Mouse (Mus musculus): ENCODE results near the gene Des.

Des gene

DNA sequence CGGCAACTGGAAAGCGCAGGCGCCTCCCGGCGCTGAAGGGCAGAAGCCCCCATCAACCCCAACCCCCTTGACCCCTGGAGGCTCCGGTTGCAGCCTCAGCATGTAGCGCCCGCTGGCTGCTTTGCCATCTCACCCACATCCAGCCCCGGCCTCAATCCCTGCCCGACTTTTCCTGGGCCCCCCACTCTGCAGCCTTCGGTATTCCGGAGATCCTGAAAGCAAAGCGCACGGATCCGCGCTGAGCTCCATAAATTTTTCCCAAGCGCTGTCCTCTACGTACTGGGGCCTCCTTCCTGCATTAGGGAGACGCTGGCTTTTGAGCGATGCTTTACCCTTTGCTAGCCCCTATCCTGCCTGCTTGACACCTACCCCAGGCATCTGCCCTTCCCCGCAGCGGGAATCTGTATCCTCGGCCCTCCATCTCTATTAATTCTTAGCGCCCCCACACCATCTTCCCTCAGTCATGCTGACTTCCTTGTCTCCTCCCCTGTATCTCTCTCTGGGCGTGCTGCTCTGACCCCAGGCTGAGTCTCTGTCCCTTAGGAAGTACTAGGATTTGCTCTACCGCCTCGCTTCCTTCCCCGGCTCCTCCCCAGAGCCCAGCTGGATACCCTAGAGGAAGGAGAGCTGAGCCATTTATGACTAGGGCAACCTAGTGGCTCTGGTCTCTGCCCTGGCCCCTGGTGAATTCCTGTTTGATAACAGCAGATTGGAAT lies 22.4 kb downstream of the Des start:
- peak; percentile 23 for DNase-seq (ENCODE audit: low spot score)

DNA sequence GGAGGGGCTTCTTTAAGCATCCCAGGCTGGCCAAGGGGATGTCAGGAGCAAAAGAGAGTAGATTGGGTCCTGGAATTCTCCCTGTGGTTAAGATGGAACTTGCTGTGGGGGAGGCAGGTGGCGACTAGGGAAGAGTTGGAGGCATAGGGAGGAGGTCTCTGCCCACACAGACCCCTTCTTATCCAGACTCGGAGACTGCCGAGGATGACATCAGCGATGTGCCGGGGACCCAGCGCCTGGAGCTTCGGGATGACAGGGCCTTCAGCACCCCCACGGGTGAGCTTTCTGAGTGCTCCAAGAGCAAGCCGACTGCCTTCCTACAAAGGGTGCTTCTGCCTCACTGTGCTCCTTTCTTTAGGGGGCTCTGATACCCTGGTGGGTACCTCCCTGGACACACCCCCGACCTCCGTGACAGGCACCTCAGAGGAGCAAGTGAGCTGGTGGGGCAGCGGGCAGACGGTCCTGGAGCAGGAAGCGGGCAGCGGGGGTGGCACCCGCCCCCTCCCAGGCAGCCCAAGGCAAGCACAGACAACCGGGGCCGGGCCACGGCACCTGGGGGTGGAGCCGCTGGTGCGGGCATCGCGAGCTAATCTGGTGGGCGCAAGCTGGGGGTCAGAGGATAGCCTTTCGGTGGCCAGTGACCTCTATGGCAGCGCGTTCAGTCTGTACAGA lies 24.5 kb downstream of the Des start:
- DNase-seq (ENCODE audit: low spot score): no peak

DNA sequence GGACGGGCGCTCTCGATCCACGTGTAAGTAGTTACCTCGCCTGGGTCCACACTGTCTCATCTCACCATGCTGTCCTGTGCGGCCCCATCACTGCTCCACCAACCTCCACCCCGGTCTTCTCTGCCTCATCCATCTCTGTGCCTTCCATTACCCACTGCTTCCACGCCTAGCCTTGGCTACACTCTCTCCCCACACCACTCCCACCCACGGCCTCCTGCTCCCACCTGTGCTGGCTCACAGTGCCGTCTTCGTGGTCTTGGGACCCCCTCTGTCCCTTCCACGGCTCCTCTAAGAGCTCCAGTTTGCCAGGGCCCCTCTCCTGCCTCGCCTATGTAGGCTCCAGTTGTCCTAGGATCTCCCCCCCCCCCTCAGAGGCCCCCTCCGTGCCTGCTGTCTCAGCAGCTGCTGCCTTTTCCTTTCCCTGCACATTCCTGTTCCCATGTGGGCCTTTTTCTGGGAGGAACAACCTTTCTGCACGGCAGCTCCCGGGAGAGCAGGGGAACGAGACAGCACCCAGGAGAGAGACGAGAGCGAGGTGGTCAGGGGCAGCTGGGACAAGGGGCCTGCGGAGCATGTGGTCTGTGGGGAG lies 25.1 kb downstream of the Des start:
- DNase-seq (ENCODE audit: low spot score): no peak

DNA sequence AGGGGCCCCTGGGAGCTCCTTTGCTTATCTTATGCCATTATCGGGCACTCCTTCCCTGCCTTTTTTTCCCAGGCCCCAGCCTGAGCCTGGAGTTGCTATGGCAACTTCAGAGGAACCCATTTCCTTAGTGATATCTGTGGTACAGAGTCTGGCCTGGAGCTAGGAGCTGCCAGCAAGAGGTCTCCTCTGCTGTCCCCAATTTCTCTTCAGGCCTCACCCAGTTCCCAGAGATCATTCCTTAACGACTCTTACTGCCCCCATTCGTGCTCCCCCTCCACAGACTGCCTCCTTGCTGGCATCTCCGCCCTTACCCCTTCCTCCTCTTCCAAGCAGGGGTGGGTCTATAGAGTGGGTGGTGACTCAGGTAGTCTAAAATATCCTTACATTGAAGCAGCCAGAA lies 26.0 kb downstream of the Des start:
- no peak for DNase-seq (ENCODE audit: low spot score)

DNA sequence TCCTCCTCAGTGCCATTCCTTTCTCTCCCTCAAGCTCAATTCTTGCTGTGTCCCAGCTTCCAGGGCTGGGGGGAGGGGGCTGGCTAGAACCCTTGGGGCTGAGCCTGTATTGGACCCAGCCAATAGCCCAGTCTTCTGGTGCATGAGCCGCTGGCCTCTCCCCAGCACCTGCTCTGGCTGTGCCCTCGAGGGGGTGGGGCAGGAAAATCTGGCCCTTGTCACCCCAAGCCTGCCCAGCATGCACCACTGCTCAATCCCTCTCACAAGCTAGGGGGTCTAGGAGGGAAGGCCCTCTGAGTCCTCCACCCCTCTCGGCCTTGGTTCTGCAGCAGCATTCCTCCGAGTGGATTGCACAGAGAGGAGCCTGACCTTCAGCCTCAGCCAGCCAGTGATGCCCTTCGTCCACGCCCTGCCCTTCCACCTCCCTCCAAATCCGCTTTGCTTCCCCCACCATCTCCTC lies 27.4 kb downstream of the Des start:
- DNase-seq (ENCODE audit: low spot score): no peak

- no peak for DNase-seq (ENCODE audit: low spot score)
Measured at GRCm38 (mm10) chr1:75387929-75388897, 28.1 kb downstream of the Des start.

GRCm38 (mm10) chr1:75388898-75389515 lies 28.9 kb downstream of the Des start:
- DNase-seq (ENCODE audit: low spot score): no peak

- DNase-seq (ENCODE audit: low spot score): peak; percentile 43
Measured at GRCm38 (mm10) chr1:75393139-75393538, 33.0 kb downstream of the Des start.

GRCm38 (mm10) chr1:75393846-75394245 lies 33.7 kb downstream of the Des start:
- DNase-seq (ENCODE audit: low spot score): no peak

- DNase-seq (ENCODE audit: low spot score): peak; percentile 91
Measured at GRCm38 (mm10) chr1:75398761-75399402, 38.8 kb downstream of the Des start.

GRCm38 (mm10) chr1:75399755-75400492 lies 39.8 kb downstream of the Des start:
- DNase-seq (ENCODE audit: low spot score): peak; percentile 50

DNA sequence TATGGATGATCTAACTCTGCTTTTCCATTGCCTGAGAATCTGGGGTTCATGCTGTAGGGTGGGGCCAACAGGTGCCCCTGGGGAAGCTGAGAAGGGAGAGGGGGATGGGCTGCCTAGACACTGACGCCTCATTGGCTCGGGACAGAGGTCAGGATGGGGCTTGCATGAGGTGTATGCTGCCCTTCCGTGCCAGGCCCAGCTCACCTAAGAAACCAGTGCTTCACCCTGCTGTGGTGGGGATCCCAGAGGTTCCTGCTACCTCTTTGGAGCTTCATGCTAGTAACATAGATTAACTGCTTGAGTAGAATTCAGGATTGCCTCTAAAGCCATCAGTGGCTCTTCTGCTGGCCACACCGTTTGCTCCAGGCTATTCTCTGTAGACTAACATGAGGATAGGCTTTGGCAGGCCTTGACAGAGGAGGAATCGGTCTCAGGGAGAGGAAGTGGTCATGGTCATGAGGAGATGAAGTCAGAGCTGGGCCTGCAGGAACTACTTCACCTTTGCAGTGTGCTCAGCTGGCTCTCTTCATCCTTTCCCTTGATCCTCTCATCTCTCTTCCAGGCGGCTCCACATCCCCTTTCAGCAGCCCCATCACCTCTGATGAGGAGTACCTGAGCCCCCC lies 40.5 kb downstream of the Des start:
- DNase-seq (ENCODE audit: low spot score): no peak

DNA sequence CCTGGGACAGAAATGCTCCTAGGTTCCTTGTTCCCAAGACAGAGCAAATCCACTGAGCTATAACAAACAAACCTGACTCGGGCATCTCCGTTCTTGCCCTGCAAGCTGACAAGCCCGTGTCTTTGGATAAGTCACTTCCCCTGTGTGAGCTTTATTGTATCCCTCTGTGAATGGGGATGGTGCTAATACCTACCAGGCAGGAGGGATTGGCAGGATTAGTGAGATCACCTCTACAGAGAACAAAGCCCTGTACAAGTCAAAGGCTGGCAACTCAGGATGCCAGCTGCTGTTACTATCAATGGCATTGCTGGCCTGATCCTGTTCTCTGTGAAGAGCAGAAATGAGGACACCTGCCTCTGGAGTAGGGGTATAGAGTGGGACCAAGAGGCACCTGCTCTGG lies 45.4 kb downstream of the Des start:
- DNase-seq (ENCODE audit: low spot score): no peak

GRCm38 (mm10) chr1:75406173-75406572 lies 46.0 kb downstream of the Des start:
- no peak for DNase-seq (ENCODE audit: low spot score)

GRCm38 (mm10) chr1:75407056-75407455 lies 46.9 kb downstream of the Des start:
- DNase-seq (ENCODE audit: low spot score): no peak

DNA sequence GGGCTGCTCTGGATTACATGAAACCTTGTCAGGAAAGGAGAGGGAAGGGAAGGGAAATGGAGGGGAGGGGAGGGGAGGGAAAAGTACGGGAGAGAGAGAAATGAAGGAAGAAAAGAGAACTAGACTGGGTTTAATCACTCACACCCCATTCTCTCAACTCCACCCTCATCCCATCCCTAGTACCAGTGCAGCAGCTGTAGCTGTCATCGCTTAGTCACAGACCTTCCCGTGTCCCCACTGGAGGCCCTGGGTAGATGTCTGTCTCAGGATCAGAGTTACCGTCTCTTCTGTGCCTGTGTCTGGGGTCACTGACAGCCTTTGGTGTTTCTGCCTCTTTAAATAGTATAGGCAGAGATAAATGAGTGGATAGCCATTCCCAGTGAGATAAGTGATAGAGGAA lies 48.1 kb downstream of the Des start:
- no peak for DNase-seq (ENCODE audit: low spot score)

DNA sequence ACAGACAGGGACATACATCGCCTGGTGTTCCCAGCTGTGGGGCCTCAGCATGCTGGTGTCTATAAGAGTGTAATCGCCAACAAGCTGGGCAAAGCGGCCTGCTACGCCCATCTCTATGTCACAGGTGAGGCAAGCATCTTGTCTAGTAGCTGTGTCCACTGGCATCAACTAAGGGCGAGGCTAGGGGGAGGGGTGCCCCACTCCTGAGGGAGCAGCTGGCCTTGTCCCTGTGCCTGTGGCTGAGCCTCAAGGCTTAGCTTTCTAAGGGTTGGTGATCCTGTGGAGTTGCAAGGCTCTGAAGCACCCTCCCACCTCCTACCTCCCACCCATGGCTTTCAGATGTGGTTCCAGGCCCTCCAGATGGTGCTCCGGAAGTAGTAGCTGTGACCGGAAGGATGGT lies 49.8 kb downstream of the Des start:
- no peak for DNase-seq (ENCODE audit: low spot score)

- DNase-seq (ENCODE audit: low spot score): no peak
Measured at GRCm38 (mm10) chr1:75412196-75412595, 52.1 kb downstream of the Des start.

DNA sequence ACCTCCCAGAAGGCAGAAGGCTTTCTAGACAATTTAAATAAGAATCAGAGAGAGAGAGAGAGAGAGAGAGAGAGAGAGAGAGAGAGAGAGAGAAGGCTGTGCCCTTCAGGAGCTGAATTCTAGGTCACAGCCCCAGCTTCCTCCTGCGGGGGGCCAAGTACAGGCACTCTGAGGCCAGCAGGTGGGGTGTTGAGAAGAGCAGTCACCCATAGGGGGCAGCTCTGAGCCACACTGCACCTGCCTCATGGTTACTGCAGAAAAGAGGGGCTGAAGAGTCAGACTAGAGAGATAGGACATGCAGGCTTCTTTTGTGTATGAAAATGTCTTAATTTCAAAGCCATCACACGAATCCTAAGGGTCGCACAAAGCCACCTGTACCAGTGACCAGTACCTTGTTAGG lies 53.6 kb downstream of the Des start:
- DNase-seq (ENCODE audit: low spot score): no peak
